Mouse (Mus musculus): ENCODE results near the gene Ptprj. TPM values are rescaled to one million over a fixed set of nuclear protein-coding genes. Genes with fewer than 3 reads are reported as not detected.
A peak's percentile ranks its signal among the peaks of the same experiment; 100 is the strongest.
"Not testable (repeated sequence)": the region's sequence is repeated elsewhere in the genome, so short reads cannot be mapped to it uniquely, and the experiment has no call there.

The Ptprj gene
- total RNA-seq, 2 experiments from 2014 or later, result 15.0 to 18.1 TPM

DNA sequence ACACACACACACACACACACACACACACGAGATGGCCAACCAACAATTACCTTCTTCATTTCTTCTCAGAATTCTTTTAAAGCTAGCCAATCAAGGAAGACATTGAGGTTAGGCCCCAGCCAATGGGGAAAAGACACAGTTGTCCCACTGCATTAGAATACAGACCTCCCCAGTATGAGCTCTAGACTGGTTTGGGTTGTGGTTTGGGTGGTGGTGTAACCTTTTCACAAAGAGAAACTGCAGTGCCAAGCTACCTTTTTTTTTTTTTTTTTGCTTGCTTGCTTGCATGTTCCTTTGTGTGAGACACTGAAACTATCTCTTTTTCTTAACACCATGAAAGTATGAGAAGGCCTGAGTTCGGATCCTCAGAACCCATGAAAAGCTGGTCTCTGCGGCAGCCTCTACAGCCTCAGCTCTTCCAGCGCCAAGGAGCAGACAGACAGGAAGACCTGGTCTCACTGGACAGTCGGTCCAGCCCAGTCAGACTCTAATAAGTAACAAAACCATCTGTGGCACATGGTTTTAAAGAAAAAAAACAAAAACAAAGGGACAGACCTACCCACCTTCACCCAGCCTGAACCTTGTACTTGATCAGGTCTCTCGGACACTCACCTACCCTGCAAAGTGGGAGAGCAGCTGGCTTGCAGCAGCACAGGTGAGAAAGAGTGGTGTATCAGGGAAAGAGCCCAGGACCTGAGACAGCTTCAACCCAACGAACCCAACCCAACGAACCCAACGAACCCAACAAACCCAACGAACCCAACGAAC is 92.8 kb downstream of the Ptprj start:
- no peak for DNase-seq (ENCODE audit: low spot score in 2 of 2)

DNA sequence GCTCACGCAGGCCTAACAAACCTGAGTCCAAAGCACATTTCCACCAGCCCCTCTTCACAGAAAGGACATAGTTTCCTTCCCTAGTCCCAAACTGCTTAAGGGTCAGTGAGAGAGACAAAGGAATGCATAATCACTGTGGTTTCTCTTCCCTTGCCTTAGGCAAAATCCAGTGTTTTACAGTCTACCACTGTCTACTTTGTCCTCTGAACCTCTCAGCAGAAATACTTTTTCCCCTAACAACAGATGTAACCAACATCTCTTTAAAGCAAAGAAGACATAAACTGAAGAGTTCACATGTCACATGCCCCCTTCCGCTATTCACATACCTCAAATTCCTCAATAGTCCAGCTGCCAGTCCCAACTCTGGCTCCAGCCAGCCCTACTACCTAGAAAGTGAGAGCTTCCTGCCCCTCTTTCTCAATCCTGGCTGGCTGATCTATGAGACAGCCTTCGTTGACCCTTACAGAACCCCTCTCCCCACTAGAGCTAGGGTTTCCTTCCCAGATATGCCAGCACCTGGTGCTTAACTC is 94.2 kb downstream of the Ptprj start:
- no peak for DNase-seq (ENCODE audit: low spot score in 2 of 2)

DNA sequence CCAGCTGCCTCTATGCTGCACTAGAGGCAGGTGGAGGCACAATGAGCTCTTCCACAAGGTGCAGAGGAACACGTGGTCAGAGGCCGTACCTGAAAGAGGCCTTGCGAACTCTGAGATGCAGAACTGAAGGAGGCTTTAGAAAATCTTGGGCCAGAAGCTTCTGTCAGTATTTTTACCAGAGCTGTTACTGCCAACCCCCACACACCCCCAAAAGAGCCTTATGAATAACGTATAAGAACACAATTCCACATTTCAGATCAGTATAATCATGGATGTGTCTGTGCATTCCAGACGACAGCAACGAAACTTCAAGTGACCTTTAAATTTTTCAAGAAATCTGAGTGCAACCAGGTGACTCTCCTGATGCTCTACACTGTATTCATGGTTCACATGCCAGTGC is 98.9 kb downstream of the Ptprj start:
- no peak for DNase-seq (ENCODE audit: low spot score in 2 of 2)

DNA sequence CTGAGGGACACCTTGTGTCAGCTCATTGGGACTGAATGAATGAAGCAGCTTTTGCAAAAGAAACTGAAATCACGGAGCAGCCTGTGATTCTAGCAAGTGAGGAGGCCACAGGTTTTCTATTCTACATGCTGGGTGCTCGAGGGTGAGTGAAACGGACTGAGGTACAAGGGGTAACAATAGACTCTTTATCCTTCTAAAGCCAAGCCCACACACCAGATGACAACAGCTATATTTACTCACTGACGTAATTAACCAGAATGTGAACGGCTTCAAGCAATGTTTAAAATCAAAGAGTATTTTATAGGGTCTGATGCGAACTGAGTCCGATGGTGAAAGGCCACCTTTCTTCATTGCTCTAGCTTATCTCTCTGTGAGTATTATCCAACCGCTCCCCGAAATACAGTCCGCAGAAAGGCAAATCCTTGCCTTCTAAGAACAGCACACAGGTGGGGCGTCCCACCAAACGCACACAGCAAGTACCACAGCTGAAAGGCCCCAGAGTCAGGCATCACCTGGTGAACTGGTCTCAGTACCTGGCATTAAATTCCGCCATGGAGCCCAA is 99.6 kb downstream of the Ptprj start:
- DNase-seq (ENCODE audit: low spot score in 2 of 2), result no peak

DNA sequence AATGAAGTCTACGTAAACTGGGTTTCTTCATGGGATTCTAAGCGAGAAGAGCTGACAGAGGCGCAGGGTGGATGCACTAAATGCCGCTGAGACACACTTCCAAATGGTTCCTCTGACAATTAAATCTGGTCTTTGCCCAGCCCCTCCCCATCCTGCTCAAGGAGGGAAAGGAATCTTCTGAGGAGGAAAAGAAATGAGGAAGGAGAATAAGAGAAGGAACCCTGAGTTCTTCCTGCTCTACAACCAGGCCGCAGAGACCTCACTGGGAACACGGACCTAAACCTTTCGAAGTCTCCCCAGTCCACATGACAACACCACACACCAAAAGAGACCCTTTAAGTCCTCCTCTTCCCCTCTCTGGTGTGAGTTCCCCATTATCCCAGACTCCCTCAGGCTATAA is 101.9 kb downstream of the Ptprj start:
- DNase-seq (ENCODE audit: low spot score in 2 of 2), result no peak

DNA sequence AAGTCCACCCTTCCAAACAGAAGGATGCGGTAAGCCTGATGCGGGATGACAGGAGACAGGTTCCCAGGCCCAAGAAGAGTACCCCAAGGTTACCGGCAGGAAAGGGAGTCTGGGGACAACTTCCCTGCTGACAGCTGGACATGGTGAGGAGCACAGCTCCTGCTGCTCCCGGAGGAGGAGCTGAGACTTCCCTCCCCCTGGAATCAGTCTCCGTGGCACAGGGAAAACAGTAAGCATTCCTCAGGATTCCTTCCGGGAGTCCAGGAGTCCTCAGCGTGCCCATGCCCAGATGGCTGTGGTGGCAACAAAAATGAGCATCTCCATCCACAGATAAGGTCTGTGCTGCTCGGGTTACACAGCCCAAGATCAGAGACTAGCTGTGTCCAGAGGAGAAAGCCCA is 102.8 kb downstream of the Ptprj start:
- no peak for DNase-seq (ENCODE audit: low spot score in 2 of 2)

DNA sequence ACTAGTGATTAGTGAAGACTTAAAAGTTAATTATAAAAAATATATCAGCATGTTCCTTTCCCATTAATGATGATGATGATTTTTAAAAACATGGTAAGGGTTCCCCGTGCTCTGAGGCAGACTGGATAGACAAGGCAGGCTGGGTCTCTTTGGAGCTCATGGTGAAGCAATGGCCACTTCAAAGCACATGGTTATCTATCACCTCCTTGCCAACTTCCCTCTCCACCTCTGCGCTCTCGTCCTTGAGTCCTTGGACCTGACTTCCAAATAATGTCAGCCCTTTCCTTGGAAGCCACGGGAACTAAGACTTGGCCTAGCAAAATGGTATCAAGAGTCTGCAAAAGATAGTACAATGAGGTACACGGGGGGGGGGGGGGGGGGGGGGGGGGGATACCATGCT is 103.7 kb downstream of the Ptprj start:
- DNase-seq (ENCODE audit: low spot score in 2 of 2), result no peak

DNA sequence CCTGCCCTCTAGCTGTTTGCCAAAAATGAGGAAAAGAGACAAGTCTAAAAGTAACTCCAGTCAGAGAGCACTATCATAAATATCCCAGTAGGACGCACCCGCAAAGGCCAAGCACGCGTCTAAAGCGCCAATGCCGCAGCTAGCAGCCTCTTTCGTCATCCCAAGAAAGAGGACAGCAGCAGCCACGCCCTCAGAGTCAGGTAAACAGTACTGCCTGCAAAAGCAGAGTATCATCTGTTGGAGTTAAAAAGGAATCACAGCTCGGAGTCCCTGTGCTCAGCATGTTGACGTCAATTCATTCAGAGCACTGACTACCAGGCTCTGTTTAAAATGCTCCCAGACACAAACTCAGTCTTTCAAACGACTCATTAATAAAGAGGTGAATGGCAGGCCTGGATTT is 104.1 kb downstream of the Ptprj start:
- no peak for DNase-seq (ENCODE audit: low spot score in 2 of 2)

DNA sequence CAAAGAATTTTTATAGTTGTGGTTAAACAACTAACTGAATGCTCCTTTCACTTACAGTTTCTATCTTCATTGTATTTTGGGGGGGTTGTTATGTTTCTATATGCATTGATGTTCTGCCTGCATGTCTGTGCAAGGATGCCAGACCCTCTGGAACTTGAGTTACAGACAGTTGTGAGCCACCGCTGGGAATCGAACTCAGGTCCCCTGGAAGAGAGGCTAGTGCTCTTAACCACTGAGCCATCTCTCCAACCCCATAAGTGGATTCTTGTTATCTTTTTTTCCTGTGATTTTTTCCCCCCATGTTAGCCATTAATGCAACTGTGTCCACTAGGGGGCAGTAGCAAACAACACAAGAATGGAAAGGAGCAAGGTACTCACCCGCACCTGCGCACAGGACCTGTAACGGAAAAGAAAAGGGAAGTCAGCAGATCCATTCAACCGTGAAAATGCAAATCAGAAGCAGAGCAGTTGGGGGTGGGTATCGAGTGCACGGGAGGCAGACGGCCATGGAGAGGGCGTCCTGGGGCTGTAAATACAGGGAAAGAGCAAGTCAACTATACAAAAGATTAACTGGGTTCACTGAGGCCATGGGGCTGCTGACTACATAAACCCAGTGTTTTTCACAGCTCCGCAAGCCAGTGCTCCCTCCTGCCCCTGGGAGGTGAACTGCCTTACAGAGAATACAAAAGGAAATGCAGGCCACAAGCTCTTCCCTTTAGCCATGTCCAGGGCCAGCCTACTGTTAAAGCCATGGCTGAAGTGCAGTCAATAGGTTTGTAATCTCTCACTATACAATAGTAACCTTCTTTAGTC is 105.6 kb downstream of the Ptprj start:
- DNase-seq (ENCODE audit: low spot score in 2 of 2), result peak; percentile 68 to 77

DNA sequence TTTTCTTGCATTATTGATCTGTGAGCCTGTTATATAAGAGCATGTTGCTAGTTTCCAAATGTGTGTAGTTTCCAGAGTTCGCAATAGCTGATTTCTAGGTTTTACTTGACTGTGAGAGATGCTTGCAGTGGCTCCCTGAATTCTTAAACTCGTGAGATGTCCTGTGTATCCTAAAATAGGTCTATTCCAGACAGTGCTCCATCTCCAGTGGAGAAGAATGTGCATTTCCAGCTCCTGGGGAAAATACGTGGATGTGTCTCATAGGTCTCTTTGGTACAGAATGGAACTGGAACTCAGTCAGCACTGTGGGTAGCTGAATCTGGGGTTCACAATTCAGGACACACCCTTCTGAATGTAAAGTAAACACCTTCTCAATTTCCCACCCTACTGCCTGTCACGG is 107.7 kb downstream of the Ptprj start:
- no peak for DNase-seq (ENCODE audit: low spot score in 2 of 2)

DNA sequence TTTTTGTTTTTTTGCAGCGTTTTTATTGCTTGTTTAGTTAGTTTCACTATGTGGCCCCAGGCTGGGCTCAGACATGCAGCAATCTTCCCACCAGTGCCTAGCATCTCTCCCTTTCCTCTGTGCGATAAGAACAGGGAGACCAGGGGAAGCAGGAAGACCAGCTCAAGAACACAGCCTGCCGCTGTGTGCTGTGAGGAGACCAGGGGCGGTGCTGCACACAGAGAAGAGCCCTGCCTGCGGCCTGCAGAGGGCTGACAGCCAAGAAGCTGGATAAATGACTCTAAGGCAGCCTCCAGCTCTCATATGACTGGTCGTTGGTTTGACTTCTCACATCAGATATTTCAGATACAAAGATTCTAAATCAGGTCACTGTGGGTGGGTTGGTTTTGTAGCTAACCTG is 110.3 kb downstream of the Ptprj start:
- DNase-seq (ENCODE audit: low spot score in 2 of 2), result no peak

DNA sequence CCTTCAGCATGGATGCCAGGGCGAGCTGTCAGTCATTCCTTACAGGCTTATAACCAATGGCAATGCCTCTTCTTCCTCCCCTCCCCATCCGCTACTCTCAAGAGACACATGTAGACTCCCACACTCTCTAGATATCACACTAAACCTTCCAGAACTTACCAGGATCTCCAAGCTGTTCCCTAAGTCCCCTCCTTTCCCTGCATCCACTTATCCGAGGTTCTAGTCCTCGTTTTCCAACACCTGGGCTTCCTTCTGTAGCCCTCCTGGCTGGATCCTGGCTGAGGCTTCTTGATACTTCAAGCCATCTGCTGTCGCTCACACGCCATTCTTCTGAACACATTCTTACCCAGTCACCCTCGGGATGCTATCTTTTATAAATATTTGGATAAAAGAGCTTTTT is 114.0 kb downstream of the Ptprj start:
- DNase-seq (ENCODE audit: low spot score in 2 of 2), result no peak

DNA sequence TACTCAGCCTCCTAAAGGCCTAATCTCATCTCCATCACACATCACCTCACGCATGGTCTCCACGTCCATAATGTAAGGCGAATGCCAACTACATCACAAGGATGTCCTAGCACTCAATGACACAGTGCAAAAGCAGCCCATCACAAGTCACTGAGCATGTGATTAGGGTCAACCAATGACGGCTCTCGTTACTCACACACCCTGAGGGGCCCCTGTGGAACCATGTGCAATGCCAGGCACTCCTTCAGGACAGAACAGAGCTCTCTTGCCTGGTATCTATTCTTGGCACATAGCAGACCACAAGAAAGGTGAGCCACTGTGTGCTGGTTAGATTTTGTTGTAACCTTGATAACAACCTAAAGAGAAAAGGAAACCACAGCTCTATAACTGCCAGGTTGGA is 116.7 kb downstream of the Ptprj start:
- DNase-seq (ENCODE audit: low spot score in 2 of 2), result no peak

DNA sequence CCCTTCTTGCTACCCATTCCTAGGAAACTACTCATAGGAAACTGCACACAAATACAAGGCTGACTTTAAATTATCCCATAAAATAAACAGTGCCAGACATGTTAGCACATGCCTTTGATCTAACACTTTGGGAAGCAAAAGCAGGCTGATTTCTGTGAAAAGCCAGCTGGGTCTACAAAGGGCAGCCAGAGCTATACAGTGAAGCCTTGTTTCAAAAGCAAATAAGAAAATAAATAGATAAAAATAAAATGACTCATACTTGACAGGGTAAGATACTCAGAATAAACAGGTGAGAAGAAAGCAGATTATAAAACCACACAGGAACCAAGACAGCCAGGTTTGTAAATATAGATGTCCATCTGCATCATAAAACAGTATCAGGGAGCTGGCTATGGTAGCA is 118.2 kb downstream of the Ptprj start:
- no peak for DNase-seq (ENCODE audit: low spot score in 2 of 2)

DNA sequence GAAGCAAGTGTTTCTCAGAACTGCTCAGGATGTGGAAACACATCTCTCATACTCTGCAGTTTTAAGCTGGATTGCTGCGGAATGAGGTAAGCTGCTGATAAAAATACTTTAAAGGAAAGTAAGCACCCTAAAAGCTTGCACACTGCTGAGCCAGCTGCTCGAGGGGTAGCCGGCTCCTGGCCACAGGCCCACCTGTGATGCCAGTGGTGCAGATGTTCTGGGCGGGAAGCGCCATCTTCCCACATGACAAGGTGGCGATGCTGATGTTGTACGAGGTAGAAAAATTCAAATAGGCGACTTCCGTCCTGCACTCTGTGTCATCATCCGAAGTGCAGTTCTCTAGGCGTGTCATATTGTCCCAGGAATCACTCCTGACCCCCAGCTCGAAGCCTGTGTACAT is 122.5 kb downstream of the Ptprj start:
- no peak for DNase-seq (ENCODE audit: low spot score in 2 of 2)

DNA sequence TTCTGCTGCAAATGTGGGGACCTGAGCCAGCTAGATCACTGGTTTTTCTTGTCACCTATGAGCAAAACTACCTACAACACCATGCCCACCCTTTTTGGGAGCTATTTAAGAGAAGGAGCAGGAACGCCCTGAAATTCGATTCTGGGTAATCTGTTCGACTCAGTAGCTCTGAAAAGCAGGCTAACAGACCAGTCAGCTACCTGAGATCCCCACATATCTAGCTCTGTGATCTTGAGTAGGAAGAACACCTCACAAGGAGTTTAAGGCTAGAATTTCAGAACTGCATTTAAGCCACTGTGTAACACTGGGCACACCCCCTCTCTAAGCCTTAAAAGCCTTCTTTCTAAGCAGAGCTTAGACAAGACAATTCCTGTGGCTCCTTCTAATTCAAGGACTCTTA is 128.1 kb downstream of the Ptprj start:
- DNase-seq (ENCODE audit: low spot score in 2 of 2), result peak in 1 of 2 experiments; percentile 8

DNA sequence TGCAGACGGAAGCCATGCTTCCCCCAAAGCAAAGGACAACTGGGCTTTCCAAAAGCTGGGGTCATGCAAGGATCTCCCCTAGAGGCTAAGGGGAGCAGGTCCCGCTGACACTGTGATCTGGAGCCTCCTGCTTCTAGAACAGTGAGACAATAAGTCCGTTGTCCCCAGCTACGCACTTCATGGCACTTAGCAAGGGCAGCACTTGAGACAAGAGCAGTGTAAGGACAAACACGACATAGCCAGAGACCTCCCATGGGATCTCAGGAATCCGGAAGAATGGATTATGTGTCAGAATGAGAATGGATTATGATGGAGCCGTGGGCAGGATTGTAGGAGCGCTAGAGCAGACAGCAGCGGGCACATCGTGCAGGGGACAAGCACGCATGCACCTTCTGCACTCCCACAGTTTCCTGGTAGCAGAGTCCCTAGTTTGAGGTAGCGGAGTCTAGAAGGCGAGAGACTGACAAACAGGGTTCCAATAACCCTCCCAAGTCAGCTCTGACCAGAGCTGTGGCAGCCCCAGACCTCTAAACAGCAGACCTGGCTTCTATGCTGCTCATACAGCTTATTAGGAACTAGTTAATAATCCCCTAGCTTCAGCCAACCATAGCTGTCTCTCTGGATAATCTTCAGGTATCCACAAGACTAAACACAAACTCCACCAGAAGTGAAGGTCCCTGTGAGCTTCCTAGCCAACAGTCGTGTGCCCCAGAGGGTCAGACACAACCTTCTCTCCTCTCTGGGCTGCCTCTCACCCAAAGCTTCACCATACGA is 131.3 kb downstream of the Ptprj start:
- DNase-seq (ENCODE audit: low spot score in 2 of 2), result no peak

DNA sequence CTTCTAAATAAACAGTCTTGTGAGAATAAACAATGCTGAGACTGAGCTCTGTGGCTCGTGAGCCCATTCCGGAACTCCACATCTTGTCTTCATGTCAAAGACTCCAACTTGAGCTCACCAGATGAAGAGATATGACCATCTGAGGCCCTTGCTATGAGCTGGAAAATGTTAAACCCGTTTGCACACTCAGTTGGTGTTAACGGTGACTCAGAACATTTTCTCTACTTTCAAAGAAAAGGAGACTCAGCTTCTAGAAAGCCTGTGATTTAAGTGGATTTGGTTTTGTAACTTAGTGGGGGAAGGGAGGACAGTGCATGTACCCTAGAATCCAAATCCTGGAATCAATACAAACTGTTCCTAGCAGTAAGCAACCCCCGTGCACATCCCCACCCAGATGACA is 136.6 kb downstream of the Ptprj start:
- DNase-seq (ENCODE audit: low spot score in 2 of 2), result no peak

DNA sequence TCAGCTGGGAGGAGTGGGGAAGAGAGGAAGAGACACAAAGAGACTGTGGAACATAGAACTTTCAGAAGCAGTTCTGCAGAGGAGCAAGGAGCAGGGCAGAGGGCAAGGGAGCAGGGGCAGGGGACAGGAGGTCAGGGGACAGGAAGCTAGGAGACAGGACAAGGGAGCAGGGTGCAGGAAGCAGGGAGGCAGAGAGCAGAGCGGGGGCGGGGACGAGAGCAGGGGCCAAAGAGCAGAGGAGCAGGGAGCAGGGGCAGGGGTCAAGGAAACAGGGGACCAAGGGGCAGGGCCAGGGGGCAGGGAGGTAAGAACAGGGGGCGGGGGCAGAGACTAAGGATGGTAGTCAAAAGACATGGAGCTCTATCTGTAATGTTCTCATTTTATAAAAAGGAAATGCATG is 138.6 kb downstream of the Ptprj start:
- not testable (repeated sequence) for DNase-seq (ENCODE audit: low spot score in 2 of 2)

DNA sequence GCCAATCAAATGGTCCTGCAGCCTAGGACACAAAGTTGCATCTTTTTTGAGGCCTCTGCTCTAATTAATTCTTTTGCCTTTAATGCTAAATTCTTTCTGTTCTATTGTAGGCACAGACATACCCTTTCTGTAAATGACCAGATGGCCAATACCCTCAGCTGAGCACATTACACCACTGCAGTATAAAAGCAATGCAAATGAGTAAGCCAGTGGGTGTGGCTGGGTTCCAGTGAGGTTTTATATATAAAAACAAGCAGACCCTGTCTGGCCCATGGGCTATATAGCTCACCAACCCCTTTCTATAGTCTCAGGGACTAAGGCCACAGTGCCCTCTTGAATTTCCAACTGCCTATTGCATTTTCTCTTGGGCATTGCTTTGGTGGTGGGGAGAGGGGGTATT is 140.3 kb downstream of the Ptprj start:
- DNase-seq (ENCODE audit: low spot score in 2 of 2), result not testable (repeated sequence)

DNA sequence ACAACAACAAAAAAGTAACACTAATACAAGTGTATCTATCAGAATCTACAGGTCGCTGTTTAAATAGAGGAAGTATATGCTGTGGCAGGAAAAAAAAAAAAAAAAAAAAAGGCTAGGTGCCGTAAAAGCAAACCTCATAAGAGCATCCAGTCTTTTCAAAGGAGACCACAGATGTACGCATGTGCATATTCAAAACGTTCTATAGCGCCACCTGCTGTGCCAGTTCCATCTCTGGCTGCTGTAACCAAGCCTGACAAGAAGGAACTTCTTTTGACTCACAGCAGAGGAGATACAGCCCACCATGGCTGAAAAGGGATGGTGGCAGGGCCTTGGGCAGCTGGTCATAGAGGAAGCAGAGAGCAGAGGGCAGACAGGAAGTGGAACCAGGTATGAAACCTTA is 143.0 kb downstream of the Ptprj start:
- not testable (repeated sequence) for DNase-seq (ENCODE audit: low spot score in 2 of 2)
